Mouse (Mus musculus): Measurements from ENCODE around the gene Colec11.

- TF ChIP-seq CTCF (IDR thresholded peaks at IDR 0.05; ENCODE audit: low read depth) (no peak), EP300 (optimal IDR thresholded peaks at IDR 0.05) (no peak)
Observed at GRCm38 (mm10) chr12:28649141-28650110, 26.2 kb upstream of the Colec11 start, which contains the start of gene Rnaseh1.
